Mouse (Mus musculus): ENCODE data around the gene Myl7. TPM values are rescaled to one million over a fixed set of nuclear protein-coding genes. Genes with fewer than 3 reads are reported as not detected.

Myl7 gene
- polyA plus RNA-seq, 1 experiment: 1.4 TPM

DNA sequence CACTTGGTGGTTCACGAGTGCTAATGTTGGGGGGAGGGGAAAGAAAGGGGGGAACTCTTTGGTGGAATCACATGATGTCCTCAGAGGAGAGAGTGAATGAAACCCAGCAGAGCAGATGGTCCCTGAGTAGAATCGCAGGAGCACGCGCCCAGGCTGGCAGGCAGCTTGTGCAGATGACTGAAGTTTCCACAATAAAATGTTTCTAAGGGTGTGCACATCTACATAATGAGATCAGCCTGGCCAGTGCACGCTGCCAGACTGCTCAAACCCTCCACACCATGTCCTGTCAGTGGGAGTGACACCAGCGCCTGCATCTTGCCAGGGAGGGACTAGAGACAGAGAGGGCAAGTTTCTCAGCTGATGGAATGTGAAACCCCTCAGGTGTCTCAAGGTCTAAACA lies 49.8 kb downstream of the Myl7 start:
- Histone ChIP-seq H3K4me3 (ENCODE audit: low read depth, low read length) (no peak overlapping the region), H3K27me3 (ENCODE audit: control insufficient read depth, insufficient read depth, low read length, poor library complexity, severe bottlenecking) (no peaks in the 10 kb centered on the region), H3K9me3 (replicated peaks; ENCODE audit: control insufficient read depth, insufficient read depth, low read length, poor library complexity, severe bottlenecking) (peaks cover 4% of the 10 kb centered on the region), H3K9ac (ENCODE audit: low read depth, poor library complexity, severe bottlenecking) (no peak overlapping the region), H3K27ac (ENCODE audit: insufficient read depth, low read length) (no peak overlapping the region), H3K4me1 (ENCODE audit: control insufficient read depth, insufficient read depth, low read length) (peaks cover 2% of the 10 kb centered on the region), H3K36me3 (ENCODE audit: control insufficient read depth, insufficient read depth, low read length, poor library complexity, severe bottlenecking) (no peaks in the 10 kb centered on the region)
- TF ChIP-seq CTCF (IDR thresholded peaks at IDR 0.05; ENCODE audit: low read depth, low read length) (no peak), POLR2A (IDR thresholded peaks at IDR 0.05; ENCODE audit: insufficient read depth, low read length) (no peak), EP300 (IDR thresholded peaks at IDR 0.05; ENCODE audit: insufficient read depth, low read depth, low read length) (no peak)

- H3K4me3 ChIP-seq (ENCODE audit: low read depth, low read length): no peak overlapping the region
These were observed 51.8 kb downstream of the Myl7 start for GRCm38 (mm10) chr11:5846639-5847345.

More at GRCm38 (mm10) chr11:5846639-5847345, 51.8 kb downstream of the Myl7 start:
- no peak for TF ChIP-seq EP300 (IDR thresholded peaks at IDR 0.05; ENCODE audit: insufficient read depth, low read depth, low read length)
- TF ChIP-seq CTCF (IDR thresholded peaks at IDR 0.05; ENCODE audit: low read depth, low read length): no peak
- no peak for TF ChIP-seq POLR2A (IDR thresholded peaks at IDR 0.05; ENCODE audit: insufficient read depth, low read length)
- Histone ChIP-seq H3K27ac (ENCODE audit: insufficient read depth, low read length) (no peak overlapping the region), H3K9me3 (replicated peaks; ENCODE audit: control insufficient read depth, insufficient read depth, low read length, poor library complexity, severe bottlenecking) (peaks cover 17% of the 10 kb centered on the region), H3K27me3 (ENCODE audit: control insufficient read depth, insufficient read depth, low read length, poor library complexity, severe bottlenecking) (no peaks in the 10 kb centered on the region), H3K36me3 (ENCODE audit: control insufficient read depth, insufficient read depth, low read length, poor library complexity, severe bottlenecking) (no peaks in the 10 kb centered on the region), H3K4me1 (ENCODE audit: control insufficient read depth, insufficient read depth, low read length) (peaks cover 2% of the 10 kb centered on the region), H3K9ac (ENCODE audit: low read depth, poor library complexity, severe bottlenecking) (no peak overlapping the region)

Other genes with a start within 250 kb of the Myl7 start
- gene Mrps24, start 183.1 kb downstream of the Myl7 start, polyA plus RNA-seq (2011; ENCODE audit: insufficient read depth, insufficient read length, low read depth, missing spikeins): 61.8 and 69.3 TPM in 2 replicates
- gene Urgcp, start 136.4 kb downstream of the Myl7 start, polyA plus RNA-seq (2011; ENCODE audit: insufficient read depth, insufficient read length, low read depth, missing spikeins): 10.6 and 11.7 TPM in 2 replicates
- 27.4 and 33.4 TPM in 2 replicates for gene Dbnl, start 110.3 kb downstream of the Myl7 start, polyA plus RNA-seq (2011; ENCODE audit: insufficient read depth, insufficient read length, low read depth, missing spikeins)
- 1.6 and 2.2 TPM in 2 replicates for gene Pgam2, start 95.0 kb downstream of the Myl7 start, polyA plus RNA-seq (2011; ENCODE audit: insufficient read depth, insufficient read length, low read depth, missing spikeins)
- gene Polm, start 60.8 kb downstream of the Myl7 start, polyA plus RNA-seq (2011; ENCODE audit: insufficient read depth, insufficient read length, low read depth, missing spikeins): 9.3 and 9.9 TPM in 2 replicates
- 4.9 and 5.5 TPM in 2 replicates for gene Aebp1, start 36.8 kb downstream of the Myl7 start, polyA plus RNA-seq (2011; ENCODE audit: insufficient read depth, insufficient read length, low read depth, missing spikeins)
- 127 and 175 TPM in 2 replicates for gene Pold2, start 20.5 kb downstream of the Myl7 start, polyA plus RNA-seq (2011; ENCODE audit: insufficient read depth, insufficient read length, low read depth, missing spikeins)
- not detected in 2 replicates for gene Gck, start 51.3 kb upstream of the Myl7 start, polyA plus RNA-seq (2011; ENCODE audit: insufficient read depth, insufficient read length, low read depth, missing spikeins)
- gene Ykt6, start 56.9 kb upstream of the Myl7 start, polyA plus RNA-seq (2011; ENCODE audit: insufficient read depth, insufficient read length, low read depth, missing spikeins): 53.7 and 60.3 TPM in 2 replicates
- gene Camk2b, start 167.6 kb upstream of the Myl7 start, polyA plus RNA-seq (2011; ENCODE audit: insufficient read depth, insufficient read length, low read depth, missing spikeins): 8.9 and 12.8 TPM in 2 replicates